Mouse (Mus musculus) C2C12 (cell line): ENCODE measurements around the gene Plekhg3.

Source experiments
- CEBPB ChIP-seq: IDR thresholded peaks from one replicate; pipeline ENCODE4 v1.6.1; 2011; ENCODE audit warnings: low read depth, mild to moderate bottlenecking, control low read depth, moderate library complexity
- CTCF ChIP-seq: IDR thresholded peaks from one replicate; pipeline ENCODE4 v1.5.1; 2011; ENCODE audit not compliant: control insufficient read depth, insufficient read depth, insufficient read length
- MAX ChIP-seq: IDR thresholded peaks from one replicate; pipeline ENCODE4 v1.6.1; 2011; ENCODE audit warnings: mild to moderate bottlenecking, control low read depth
- MYOD1 ChIP-seq: IDR thresholded peaks from one replicate; pipeline ENCODE4 v1.6.1; 2011; ENCODE audit warnings: low read depth; ENCODE audit not compliant: control insufficient read depth, insufficient read length

DNA sequence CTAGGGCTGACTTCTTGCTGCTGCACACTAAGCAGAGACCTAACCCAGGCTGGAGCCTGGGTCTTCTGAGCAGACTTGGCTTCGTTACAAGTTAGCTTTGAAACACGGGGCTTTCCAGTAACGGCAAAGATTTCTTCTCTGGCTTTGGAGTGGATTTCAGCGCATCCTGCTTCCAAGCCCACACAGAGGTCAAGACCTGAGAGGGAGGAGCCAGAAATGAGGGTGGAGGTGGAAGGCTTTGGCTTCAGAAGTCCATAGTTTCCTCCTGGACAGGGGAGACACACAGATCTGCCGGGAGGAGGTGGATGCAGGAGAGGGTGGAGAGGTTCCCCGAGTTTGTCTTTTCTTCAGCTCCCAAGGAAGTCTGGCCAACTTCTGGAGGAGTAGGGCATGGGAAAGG is 58.8 kb downstream of the Plekhg3 start:
- no peak for TF ChIP-seq CEBPB
- no peak for TF ChIP-seq CTCF
- no peak for TF ChIP-seq MAX
- TF ChIP-seq MYOD1, result no peak
